Mouse (Mus musculus) liver, postnatal 0 days (tissue): ENCODE data around the gene Adtrp.

Experiments
- CTCF ChIP-seq: sonication (generic); IDR thresholded peaks from 2 replicates; pipeline ENCODE4 v1.5.1; 2016; ENCODE audit warnings: antibody characterized with exemption, low read depth
- EP300 ChIP-seq: IDR thresholded peaks from 2 replicates; pipeline ENCODE4 v1.6.1; 2016; ENCODE audit warnings: antibody characterized with exemption, low read depth, mild to moderate bottlenecking

- TF ChIP-seq CTCF (no peak), EP300 (no peak)
Observed at GRCm38 (mm10) chr13:41753114-41753513, 94.4 kb downstream of the Adtrp start.
